Mouse (Mus musculus) erythroblast, adult 5-6 weeks (primary cell): Measurements from ENCODE around the gene Chrnb4. TPM values are rescaled to one million over a fixed set of nuclear protein-coding genes. Genes with fewer than 3 reads are reported as not detected.

Source experiments
- ATAC-seq: replicated peaks from 2 replicates; pipeline ENCODE4 v1.8.0; 2016; ENCODE audit warnings: moderate number of reproducible peaks, mild to moderate bottlenecking, moderate TSS enrichment, inconsistent platforms; ENCODE audit not compliant: poor library complexity, low FRiP score, severe bottlenecking
- total RNA-seq, 2 experiments: library from RNA; stranded (forward) in 1 of 2; stranded (reverse) in 1 of 2; fragments of 150-400 nt in 1 of 2; fragments of 200-764, 138-1000 nt in 1 of 2; gene quantifications; 2 replicates each; pipeline versions ENCODE4 v1.2.3 to v1.2.4; 2015 to 2017; ENCODE audit warnings: low replicate concordance in 2 of 2

The Chrnb4 gene
- total RNA-seq (2015; ENCODE audit: low replicate concordance): not detected in 2 replicates
- not detected in 2 replicates for total RNA-seq (2017; ENCODE audit: low replicate concordance)

DNA sequence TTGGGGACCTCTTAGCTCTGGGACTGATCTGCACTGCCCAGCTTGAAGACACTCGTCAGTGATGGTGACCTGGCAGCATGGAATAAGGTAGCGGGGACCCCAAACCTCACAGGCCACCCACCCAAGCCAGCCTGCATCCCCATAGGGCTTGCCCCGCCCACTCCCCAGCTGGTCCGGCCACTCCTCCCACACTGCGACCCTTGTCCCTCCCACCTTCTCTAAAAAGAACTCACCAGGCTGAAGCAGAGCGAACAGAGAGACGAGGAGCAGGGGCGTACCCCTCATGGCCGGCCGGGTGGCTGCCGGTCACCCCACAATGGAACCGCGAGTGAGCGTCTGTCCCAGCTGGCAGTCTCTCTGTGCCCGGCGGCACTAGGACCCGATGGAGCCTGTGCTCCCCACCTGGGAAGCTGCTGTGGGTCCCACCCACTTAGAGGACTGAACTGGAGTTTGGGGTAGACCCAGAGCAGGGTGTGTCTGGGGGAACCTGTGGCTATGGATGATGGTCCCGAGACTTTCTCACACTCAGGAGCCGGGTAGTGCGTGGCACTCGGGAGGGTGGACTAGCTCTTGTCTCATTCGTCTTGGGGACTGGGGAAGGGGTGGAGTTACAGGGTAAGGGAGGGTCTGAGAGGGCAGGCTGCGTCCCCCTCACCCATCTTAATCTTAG lies at the start of gene Chrnb4:
Gene Chrnb4, minus strand, starts transcription at position 569 of the 670 bp plus-strand sequence.
- ATAC-seq: no peak

DNA sequence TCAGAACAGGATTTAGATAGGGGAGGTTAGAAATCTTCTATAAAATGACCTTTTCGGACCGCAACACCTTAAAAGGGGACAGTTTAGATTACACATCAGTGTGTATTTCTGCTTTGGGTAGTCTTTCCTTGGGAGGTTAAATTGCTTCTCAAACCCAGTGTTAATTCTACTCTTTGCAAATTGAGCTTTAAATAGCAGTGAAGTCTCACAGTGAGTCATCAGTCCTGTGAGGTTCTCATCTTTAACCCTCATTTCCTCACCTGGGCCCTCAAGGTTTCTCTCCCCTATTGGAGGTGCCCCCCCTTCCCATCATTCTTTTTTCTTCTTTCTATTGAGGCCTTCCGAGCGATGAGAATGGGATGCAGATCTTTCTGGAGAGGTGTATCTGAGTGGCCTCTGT lies 48.3 kb upstream of the Chrnb4 start:
- no peak for ATAC-seq

DNA sequence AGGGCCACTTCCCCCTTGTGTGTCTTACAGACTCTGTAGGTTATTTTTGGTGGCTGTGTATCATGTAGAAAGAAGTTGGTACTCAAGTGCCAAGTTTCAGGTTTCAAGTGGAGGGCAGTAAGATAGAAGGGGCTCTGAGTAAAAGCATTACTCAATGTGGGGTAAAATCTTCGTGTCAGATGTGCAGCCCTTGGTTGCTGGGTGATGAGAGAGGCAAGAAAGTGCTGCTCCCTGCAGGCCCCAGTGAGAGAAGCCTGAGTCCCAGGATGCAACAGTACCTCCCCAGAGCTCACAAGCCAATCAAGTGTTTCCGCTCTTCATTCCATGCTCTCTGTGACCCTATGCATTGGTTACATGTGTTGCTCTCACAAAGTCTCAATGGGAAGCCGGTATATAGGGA lies 47.5 kb upstream of the Chrnb4 start:
- no peak for ATAC-seq

DNA sequence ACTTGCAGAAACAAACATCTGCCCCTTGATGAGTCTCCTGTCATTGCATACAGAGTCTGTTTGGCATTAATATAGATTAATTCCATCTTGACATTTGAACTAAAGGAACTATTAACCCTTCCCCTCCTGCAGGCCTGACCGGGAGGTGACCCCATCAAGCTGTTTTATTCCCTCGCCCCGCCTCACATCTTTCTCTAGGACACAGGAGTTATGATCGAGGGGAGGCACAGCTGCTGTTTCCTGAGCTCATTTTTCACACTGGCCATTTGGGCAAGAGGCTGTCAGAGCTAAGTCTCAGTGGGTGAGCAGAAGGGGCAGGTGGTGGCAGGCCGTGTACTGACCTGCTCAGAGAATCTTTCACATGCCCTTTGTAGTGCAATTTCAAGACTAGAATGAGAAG lies 41.6 kb upstream of the Chrnb4 start:
- no peak for ATAC-seq

DNA sequence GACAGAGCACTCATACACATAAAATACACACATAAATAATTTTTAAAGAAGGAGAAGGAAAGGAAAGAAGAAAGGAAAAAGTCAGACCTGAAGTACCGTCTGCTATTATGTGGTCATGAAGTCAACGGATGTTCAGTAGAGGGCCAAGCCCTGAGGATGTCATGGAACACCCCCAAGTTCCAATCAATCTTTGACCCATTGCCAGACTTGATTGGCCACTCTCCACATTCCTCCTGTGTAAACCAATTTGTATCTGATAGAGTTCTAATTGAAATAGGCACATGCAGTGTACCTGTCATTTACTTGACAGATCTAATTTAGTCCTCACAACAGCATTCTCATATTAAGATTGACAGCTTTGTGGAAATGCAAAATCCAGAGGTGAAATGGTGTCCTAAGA lies 40.6 kb upstream of the Chrnb4 start:
- no peak for ATAC-seq

DNA sequence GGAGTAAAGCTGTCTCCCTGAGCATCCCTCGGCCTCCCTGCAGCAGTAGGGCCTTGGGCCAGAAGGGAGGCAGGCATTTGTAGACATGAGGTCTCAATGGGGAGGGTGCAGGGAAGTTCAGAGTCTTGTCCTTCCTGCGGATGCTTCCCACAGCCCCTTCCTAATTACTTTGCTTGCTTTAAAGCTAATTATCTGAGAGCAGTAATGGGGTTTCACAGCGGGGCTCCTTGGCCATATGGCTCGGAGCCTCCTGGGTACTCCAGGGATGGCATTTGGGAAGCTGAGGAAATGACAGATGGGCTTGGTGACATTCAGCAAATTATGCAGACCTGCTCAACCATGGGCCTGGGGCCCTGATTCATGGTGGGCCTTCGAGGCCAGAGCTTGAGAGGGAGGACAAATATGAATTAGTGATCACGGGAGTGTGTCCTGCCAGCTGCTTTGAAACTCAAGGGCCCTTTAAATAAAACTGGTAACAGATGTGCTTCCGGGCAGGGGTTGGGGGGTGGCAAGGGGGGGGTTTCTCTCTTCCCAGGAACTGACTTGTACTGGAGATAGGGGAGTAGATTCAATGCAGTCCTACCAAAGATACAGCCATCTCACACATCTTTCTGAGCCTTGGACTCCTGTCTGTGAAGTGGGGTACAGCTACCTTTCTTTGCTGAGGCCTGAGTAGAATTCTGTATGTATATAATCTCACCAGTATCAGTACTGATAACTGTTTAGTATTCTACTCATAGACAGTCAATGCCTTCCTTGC lies 34.8 kb upstream of the Chrnb4 start:
- no peak for ATAC-seq

DNA sequence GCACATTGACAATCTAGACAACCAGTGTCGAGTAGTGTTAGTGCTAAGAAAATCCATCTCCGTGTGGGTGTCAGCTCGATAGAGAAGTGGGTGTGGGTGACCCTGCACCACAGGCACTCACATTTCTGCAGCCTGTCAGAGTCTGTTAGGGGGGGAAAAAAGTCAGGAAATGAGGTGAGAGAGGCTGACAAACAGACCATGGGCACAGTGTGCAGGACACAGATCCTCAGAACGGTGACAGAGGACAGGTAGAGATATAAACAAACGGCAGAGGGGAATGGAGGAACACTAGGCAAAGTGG lies 19.3 kb upstream of the Chrnb4 start:
- no peak for ATAC-seq

DNA sequence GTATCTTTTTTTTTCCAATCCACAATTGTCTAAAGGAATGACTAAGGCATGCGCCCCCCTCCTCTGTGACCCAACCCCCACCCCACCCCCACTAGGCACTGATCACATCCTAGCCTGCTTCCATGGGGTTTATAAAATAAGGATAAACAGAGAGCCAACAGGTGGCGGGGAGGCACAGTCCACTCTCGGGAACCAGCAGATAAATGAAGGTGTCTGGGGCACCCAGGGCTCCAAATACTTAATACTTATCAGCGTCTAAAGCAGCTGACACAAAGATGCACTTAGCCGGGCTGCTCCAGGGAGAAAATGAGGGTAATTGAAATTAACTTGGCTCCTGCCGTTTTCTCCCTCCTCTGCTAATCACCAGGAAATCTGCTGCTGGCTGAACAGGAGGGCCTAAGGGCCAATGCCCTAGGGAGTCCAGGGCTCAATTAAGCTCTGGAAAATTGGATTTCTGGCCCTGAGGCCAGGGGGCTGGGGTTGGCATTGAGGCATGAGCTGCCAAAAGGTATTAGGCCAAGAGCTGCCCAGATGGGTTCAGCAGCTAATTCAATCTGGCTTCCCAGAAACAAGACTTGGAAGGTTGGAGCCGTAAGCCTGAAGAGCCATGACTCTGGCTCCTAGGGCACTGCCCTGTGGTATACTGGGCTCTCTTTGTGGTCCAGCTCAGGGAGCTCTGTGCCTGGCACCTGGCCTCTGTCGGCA lies 18.8 kb upstream of the Chrnb4 start:
- no peak for ATAC-seq

DNA sequence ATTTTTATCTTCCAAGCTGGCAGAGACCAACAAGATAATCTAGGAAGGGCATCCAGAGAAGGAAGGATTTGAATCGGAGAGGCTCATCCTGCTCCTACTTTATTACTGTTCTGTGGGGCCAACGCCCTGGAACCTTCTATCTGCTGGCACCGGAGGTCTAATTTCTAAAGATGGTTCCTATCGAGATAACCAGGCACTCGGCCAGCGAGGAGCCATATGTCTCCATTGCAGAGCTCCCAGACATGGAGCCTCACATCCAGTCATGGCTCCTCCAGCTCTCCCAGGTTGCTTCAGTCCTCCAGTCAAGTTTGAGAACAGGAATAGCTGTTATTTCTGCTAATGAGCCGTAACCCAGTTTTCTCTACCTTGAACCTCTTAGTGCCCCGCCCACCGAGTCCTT lies 16.7 kb upstream of the Chrnb4 start:
- no peak for ATAC-seq

DNA sequence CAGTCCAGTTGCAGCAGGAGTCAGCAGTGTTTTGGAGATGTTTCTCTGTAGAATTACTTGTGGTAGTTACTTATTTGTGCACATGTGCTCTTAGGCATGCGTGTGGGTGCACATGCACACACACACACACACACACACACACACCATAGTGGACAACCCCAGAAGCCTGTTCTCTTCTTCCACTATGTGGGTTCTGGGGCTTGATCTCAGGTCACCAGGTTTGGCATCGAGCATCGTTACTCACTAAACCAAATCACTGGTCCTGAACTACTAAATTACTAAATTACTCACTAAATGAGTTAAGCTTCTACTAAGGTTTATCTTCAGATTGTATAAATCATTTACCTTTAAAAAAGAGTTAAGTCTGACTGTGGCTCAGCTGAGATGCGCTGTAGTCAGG lies 9.5 kb upstream of the Chrnb4 start:
- ATAC-seq: no peak

DNA sequence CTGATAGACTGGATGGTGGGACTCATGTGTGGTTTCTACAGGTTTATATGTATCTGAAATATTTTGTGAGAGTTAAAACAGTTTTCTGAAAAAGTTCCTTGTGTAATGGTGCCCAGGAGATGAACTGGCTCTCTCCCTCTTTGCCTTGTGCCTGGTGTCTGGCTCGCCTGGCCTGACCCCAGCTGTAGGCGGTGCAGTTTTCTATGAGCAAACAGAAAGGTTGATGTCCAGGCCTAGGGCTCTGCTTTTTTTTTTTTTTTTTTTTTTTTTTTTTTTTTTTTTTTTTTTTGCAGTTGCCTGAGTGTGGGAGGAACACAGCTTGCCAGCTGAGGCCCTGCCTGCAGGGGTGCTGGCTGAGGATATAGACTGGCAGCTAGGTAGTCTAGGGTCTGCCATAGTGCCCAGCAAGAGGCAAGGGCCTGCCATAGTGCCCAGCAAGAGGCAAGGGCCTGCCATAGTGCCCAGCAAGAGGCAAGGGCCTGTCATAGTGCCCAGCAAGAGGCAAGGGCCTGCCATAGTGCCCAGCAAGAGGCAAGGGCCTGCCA lies 6.9 kb upstream of the Chrnb4 start:
- no peak for ATAC-seq

DNA sequence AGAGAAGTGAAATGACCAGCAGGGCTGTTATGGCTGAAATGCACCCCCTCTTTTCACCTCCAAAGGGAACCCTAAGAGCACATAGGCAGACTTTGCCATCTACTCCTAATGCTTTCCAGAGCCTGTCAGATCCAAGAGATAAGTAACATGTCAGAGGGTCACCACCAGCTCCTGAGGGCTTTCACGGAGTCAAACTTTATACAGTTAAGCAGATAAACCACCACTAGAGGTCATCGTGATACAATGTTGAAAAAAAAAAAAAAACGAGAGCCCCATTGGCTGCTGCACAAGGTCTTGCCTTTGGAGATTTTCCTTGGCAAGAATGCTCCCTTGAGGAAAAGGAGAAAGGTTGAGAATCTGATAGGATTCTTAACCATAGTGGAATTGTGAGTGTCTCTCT lies 1.8 kb downstream of the Chrnb4 start:
- no peak for ATAC-seq

DNA sequence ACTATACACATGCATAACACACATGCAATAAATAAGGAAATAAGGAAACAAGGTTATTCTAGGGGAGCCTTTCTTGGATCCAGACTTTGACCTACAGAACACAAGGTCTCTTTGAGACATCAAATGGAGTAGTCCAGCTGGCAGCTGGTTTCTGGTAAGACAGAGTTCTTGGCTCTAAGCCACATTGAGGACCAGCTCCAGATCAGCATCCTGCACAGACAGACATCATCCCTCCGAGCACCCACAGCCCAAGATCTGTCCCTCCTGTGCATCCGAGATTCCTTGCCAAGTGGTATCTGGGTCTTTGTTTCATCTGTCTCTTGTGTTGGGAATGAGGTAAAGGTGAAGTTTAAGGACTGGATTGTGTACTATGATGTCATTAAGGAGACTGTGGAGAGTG lies 3.6 kb downstream of the Chrnb4 start:
- ATAC-seq: no peak

DNA sequence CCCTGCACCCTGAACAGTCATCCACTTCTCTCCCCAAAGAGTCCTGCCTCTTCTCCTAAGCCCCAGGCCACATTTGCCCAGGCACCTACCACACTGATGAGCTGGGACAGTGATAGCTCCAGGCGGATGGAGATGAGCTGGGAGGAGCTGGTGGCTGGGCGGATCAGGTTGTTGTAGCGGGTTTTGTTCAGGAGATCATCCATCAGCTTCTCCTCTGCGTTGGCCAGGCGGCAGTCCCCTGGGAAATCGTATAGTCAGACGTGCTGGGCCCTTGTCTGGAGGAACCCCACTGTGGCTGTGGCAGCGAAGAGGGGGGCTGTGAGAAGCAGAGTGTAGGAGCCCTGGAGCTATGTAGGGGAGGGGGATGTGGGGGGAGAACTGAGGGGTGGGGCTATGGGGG lies 4.9 kb downstream of the Chrnb4 start:
- no peak for ATAC-seq

DNA sequence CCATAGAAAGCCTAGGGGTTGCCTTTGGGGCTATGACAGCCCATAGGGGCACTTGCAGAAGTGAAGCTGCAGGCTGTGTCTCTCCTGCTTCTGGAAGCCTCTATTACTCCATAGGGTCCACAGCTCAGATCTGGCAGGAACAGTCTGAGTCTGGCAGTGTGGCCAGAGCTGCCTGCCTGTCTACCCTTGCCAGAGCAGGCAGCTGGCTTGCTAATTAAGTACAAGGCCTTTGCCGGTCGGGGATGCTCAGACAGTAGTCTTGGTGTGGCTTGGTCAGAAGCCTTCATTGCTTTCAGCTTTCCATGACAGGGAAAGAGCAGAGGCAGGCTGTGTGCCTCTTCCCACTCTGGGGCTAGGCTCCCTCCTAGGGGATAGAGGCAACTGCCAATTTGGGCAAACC lies 7.2 kb downstream of the Chrnb4 start:
- ATAC-seq: no peak

DNA sequence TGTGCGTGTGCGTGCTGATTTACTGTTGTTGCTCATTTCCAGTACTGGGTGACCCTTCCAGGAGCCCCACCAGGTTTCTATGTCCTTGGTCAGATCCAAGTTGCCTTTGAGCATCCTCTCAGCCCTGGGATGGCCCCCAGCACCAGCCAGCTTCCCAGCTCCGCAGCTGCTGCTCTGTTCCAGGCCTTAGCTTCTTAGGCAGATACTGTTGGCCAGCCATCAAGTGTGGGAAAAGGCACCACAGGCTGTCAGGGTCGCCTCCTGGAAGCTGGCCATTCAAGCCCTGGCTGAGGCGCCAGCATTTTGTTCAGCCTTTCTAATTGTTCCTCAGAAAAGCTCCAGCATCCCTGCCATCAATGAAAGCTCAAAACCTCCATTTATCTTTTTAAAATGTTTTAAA lies 8.6 kb downstream of the Chrnb4 start:
- ATAC-seq: no peak

DNA sequence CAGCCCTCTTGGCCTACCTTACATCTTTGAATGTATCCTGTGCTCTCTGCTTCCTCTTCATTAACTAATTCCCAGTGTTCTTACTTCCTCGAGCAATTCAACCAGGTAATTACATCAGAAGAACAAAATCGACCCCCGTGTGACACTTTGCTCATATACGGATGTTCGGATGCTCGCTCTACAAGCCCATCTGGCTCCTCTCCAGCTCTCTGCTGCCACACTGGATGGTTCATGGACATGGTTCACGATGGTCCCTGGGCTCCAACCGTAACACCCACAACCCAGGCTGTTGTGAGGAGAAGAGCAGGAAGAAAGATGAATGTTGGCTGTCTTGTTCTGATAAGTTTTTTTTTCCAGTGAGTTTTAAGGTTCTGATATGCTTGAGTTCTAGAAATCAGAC lies 9.6 kb downstream of the Chrnb4 start:
- ATAC-seq: no peak

DNA sequence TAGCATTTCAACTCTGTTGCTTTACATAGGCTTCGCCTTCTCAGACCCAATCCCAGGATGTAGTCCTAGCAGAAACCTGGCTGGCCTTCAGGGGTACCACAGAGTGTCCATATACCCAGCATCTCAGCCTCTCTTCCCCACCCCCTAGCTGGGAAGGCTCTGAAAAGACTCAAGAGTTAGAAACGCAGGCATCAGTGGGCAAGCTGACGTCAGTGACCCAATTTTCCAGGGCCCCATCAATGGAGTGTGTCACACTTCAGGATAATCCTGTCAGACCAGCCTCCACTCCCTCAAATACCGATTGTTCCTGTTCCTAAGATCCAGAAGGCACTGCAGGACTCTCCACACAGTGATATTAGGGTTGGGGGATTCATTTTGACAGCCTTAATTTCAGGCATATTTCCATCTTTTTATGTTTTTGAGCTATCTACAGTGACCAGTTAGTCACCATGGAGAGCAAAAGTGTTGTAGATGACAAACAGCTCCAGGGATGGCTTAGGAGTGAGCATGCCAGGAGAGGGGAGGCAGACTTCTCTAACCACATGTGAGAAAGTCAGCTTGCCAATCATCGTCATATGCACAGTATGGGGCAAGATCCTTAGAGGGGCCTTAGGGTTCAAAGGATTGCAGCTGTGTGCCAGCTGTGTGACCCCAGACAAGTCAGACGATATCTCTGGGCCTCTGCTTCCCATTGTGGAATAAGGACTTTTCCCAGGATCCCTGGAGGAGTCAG lies 17.0 kb downstream of the Chrnb4 start:
- ATAC-seq: no peak

DNA sequence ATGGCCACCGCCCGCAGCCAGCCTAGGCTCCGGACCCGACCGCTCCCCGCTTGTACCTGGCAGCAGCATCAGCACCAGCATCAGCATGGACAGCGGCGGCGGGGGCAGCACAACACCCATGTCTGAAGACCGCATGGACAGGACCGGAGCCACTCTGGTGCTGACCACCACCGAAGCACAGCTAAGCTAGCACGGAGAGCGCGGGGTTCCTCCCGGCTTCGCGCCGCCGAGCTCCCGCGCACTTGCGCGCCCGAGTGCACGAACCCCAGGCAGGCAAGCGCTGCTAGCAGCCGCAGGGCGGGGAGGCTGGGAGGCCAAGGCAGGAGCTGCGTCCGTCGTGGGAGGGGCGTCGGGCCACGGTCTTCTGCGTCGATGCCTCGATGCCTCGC lies 22.3 kb downstream of the Chrnb4 start, which contains the start of gene Chrna3:
Gene Chrna3, minus strand, starts transcription at position 288 of the 389 bp plus-strand sequence.
- no peak for ATAC-seq
